Mouse (Mus musculus) CH12.LX (cell line): ENCODE data around the gene Macrod2.

Experiments used
- CTCF ChIP-seq, 2 experiments: IDR thresholded peaks in 1 of 2; conservative IDR thresholded peaks in 1 of 2; 2 replicates each; pipeline ENCODE4 v1.5.1; 2011 to 2012; ENCODE audit warnings: low read depth in 2 of 2, low read length in 2 of 2, improper control_type of control experiment in 1 of 2, inconsistent platforms in 1 of 2, mild to moderate bottlenecking in 1 of 2, moderate library complexity in 1 of 2
- E2F4 ChIP-seq: IDR thresholded peaks from 2 replicates; pipeline ENCODE4 v1.6.1; 2011; ENCODE audit warnings: low read depth, low read length, improper control_type of control experiment; ENCODE audit not compliant: insufficient replicate concordance
- EP300 ChIP-seq: IDR thresholded peaks from 2 replicates; pipeline ENCODE4 v1.6.1; 2011; ENCODE audit warnings: low read length, improper control_type of control experiment
- HCFC1 ChIP-seq: IDR thresholded peaks from 2 replicates; pipeline ENCODE4 v1.6.1; 2012; ENCODE audit warnings: low read depth, mild to moderate bottlenecking, inconsistent platforms, low read length, improper control_type of control experiment
- JUN ChIP-seq: IDR thresholded peaks from 2 replicates; pipeline ENCODE4 v1.6.1; 2011; ENCODE audit warnings: low read depth, mild to moderate bottlenecking, low read length, improper control_type of control experiment, moderate library complexity; ENCODE audit not compliant: insufficient read depth
- MEF2A ChIP-seq: IDR thresholded peaks from 2 replicates; pipeline ENCODE4 v1.6.1; 2014; ENCODE audit warnings: low read depth, mild to moderate bottlenecking, inconsistent platforms, low read length, improper control_type of control experiment, borderline replicate concordance
- NRF1 ChIP-seq: IDR thresholded peaks from 2 replicates; pipeline ENCODE4 v1.6.1; 2014; ENCODE audit warnings: low read depth, mild to moderate bottlenecking, inconsistent platforms, low read length, improper control_type of control experiment, moderate library complexity
- POLR2A ChIP-seq: IDR thresholded peaks from 2 replicates; pipeline ENCODE4 v1.6.1; 2011; ENCODE audit warnings: low read depth, mild to moderate bottlenecking, improper control_type of control experiment, low read length
- ZKSCAN1 ChIP-seq: IDR thresholded peaks from 2 replicates; pipeline ENCODE4 v1.6.1; 2012; ENCODE audit warnings: low read depth, inconsistent platforms, low read length, improper control_type of control experiment, borderline replicate concordance
- ZMIZ1 ChIP-seq: IDR thresholded peaks from 2 replicates; pipeline ENCODE4 v1.6.1; 2012; ENCODE audit warnings: low read depth, mild to moderate bottlenecking, inconsistent platforms, low read length, improper control_type of control experiment

DNA sequence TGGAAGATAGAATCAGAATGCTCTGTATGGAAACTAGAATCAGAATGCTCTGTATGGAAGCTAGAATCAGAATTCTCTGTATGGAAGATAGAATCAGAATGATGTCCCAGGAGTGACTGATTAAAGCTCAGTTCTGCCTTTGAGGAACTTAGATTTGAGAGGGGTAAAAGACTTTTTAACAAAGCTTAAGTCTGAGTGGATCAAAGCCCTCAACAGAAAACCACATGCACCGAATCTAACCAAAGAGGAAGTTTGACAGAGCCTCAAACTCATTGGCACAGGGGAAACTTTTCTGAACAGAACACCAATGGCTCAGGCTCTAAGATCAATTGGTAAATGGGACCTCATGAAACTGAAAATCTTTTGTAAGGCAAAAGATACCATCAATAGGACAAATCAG lies 885.7 kb downstream of the Macrod2 start:
- TF ChIP-seq CTCF (conservative IDR thresholded peaks at IDR 0.05 in 1 of 2, IDR thresholded peaks at IDR 0.05 in 1 of 2; ENCODE audit: low read depth in 2 of 2, low read length in 2 of 2) (no peak), POLR2A (no peak), HCFC1 (no peak), NRF1 (no peak), JUN (no peak), MEF2A (no peak), ZKSCAN1 (no peak), ZMIZ1 (no peak), EP300 (no peak), E2F4 (no peak)
